Mouse (Mus musculus) embryo, embryonic 11 days (tissue): Measurements from ENCODE around the gene Smim20.

Experiments used
- DNase-seq: peaks from one replicate; pipeline ENCODE4 v3.0.0-alpha.2; 2015

The Smim20 gene

GRCm38 (mm10) chr5:53268095-53268692 lies 1.3 kb downstream of the Smim20 start:
- DNase-seq: no peak

GRCm38 (mm10) chr5:53269799-53270198 lies 2.9 kb downstream of the Smim20 start:
- DNase-seq: no peak

- no peak for DNase-seq
These were observed 4.2 kb downstream of the Smim20 start for GRCm38 (mm10) chr5:53270947-53271711.

GRCm38 (mm10) chr5:53272626-53273025 lies 5.7 kb downstream of the Smim20 start:
- DNase-seq: no peak

- DNase-seq: no peak
These were observed 7.0 kb downstream of the Smim20 start for GRCm38 (mm10) chr5:53273699-53274430.

- peak; percentile 67 for DNase-seq
These were observed 8.0 kb downstream of the Smim20 start for GRCm38 (mm10) chr5:53274811-53275355.

- DNase-seq: peak; percentile 28
These were observed 8.5 kb downstream of the Smim20 start for GRCm38 (mm10) chr5:53275376-53275775.

- peak; percentile 38 for DNase-seq
These were observed 9.7 kb downstream of the Smim20 start for GRCm38 (mm10) chr5:53276470-53277022.

- DNase-seq: no peak
These were observed 10.9 kb downstream of the Smim20 start for GRCm38 (mm10) chr5:53277716-53278263.

GRCm38 (mm10) chr5:53279216-53279813 lies 12.4 kb downstream of the Smim20 start:
- no peak for DNase-seq

GRCm38 (mm10) chr5:53282487-53282886 lies 15.6 kb downstream of the Smim20 start:
- no peak for DNase-seq

- DNase-seq: no peak
These were observed 19.5 kb downstream of the Smim20 start for GRCm38 (mm10) chr5:53286406-53286805.

GRCm38 (mm10) chr5:53289438-53289837 lies 22.6 kb downstream of the Smim20 start:
- no peak for DNase-seq

GRCm38 (mm10) chr5:53294627-53295026 lies 27.7 kb downstream of the Smim20 start:
- DNase-seq: no peak

GRCm38 (mm10) chr5:53296961-53297360 lies 30.1 kb downstream of the Smim20 start:
- DNase-seq: no peak

GRCm38 (mm10) chr5:53301496-53301895 lies 34.6 kb downstream of the Smim20 start:
- no peak for DNase-seq

- no peak for DNase-seq
These were observed 36.2 kb downstream of the Smim20 start for GRCm38 (mm10) chr5:53302895-53303670.

GRCm38 (mm10) chr5:53303941-53304340 lies 37.1 kb downstream of the Smim20 start:
- no peak for DNase-seq

- no peak for DNase-seq
These were observed 38.1 kb downstream of the Smim20 start for GRCm38 (mm10) chr5:53304936-53305335.

GRCm38 (mm10) chr5:53306864-53307263 lies 40.0 kb downstream of the Smim20 start:
- no peak for DNase-seq

GRCm38 (mm10) chr5:53307437-53307836 lies 40.6 kb downstream of the Smim20 start:
- no peak for DNase-seq
